Mouse (Mus musculus) hindbrain, embryonic 16.5 days (tissue): ENCODE measurements around the gene Acsf2. TPM values are rescaled to one million over a fixed set of nuclear protein-coding genes. Genes with fewer than 3 reads are reported as not detected.
A peak's percentile ranks its signal among the peaks of the same experiment; 100 is the strongest.

Source experiments
- ATAC-seq: fragments of 200-750 bp; cut with Nextera tagmentation; 2 replicates; pipeline ENCODE4 v1.8.0; 2017; ENCODE audit warnings: moderate TSS enrichment, moderate library complexity
- H3K27ac ChIP-seq: fragments of 300-500 bp; sonication (generic); 2 replicates; pipeline ENCODE4 v1.5.1; 2014; ENCODE audit warnings: low read depth, mild to moderate bottlenecking, control low read depth, low read length, moderate library complexity
- H3K27me3 ChIP-seq: fragments of 300-500 bp; sonication (generic); replicated peaks from 2 replicates; pipeline ENCODE4 v1.6.1; 2014; ENCODE audit warnings: low read length; ENCODE audit not compliant: control insufficient read depth, insufficient read depth
- H3K36me3 ChIP-seq: fragments of 300-500 bp; sonication (generic); 2 replicates; pipeline ENCODE4 v1.6.1; 2014; ENCODE audit warnings: mild to moderate bottlenecking, low read length, moderate library complexity, mixed read lengths; ENCODE audit not compliant: control insufficient read depth, insufficient read depth
- H3K4me1 ChIP-seq: fragments of 300-500 bp; sonication (generic); 2 replicates; pipeline ENCODE4 v1.6.1; 2014; ENCODE audit warnings: low read depth, low read length; ENCODE audit not compliant: control insufficient read depth, insufficient read depth
- H3K4me2 ChIP-seq: fragments of 300-500 bp; sonication (generic); 2 replicates; pipeline ENCODE4 v1.6.1; 2014; ENCODE audit warnings: mild to moderate bottlenecking, low read length, control low read depth, moderate library complexity
- H3K4me3 ChIP-seq: fragments of 300-500 bp; sonication (generic); 2 replicates; pipeline ENCODE4 v1.5.1; 2014; ENCODE audit warnings: mild to moderate bottlenecking, low read length, control low read depth, moderate library complexity
- H3K9ac ChIP-seq: fragments of 300-500 bp; sonication (generic); 2 replicates; pipeline ENCODE4 v1.6.1; 2014; ENCODE audit warnings: low read depth, mild to moderate bottlenecking, control low read depth, low read length, moderate library complexity
- H3K9me3 ChIP-seq: fragments of 300-500 bp; sonication (generic); 2 replicates; pipeline ENCODE4 v1.6.1; 2014; ENCODE audit warnings: mild to moderate bottlenecking, low read length, moderate library complexity; ENCODE audit not compliant: control insufficient read depth
- WGBS: fragments of 180-500 bp; shearing (Covaris S2); extraction: QIAGEN DNeasy Blood & Tissue Kit; methylation state at CpG from one replicate; pipeline ENCODE4 v1.1.7; 2014; 5-methylcytosine and 5-hydroxymethylcytosine counted together
- polyA plus RNA-seq: library from polyadenylated mRNA; unstranded; fragments of >200 nt; fragmentation: Nextera tagmentation; extraction: Ambion mirVana; gene quantifications from 2 replicates; pipeline ENCODE4 v1.2.1, GENCODE M21; 2015

The Acsf2 gene
- polyA plus RNA-seq, 1 experiment from 2014 or later: 1.8 TPM

DNA sequence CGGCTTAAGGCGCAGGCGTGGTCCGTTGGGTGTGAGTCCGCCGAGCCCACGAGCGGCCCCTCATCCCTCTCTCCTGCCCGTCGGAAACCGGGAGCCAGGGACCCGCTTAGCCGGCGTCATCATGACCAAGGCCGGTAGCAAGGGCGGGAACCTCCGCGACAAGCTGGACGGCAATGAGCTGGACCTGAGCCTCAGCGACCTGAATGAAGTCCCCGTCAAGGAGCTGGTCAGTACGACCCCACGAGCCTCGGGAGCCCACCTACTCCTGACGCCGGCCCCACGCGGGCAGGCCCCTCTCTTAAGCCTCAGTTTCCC is 28.2 kb upstream of the Acsf2 start:
- Histone ChIP-seq H3K9ac (peak overlapping the region; percentile 91), H3K4me1 (peaks cover 6% of the 10 kb centered on the region), H3K36me3 (peaks cover 17% of the 10 kb centered on the region), H3K9me3 (no peaks in the 10 kb centered on the region), H3K27me3 (no peaks in the 10 kb centered on the region), H3K4me2 (peak overlapping the region; percentile 90), H3K27ac (peak overlapping the region; percentile 61), H3K4me3 (peak overlapping the region; percentile 96)
- ATAC-seq: peak; percentile 79
- WGBS: 0% methylated on average over 28 of the region's 28 CpGs

DNA sequence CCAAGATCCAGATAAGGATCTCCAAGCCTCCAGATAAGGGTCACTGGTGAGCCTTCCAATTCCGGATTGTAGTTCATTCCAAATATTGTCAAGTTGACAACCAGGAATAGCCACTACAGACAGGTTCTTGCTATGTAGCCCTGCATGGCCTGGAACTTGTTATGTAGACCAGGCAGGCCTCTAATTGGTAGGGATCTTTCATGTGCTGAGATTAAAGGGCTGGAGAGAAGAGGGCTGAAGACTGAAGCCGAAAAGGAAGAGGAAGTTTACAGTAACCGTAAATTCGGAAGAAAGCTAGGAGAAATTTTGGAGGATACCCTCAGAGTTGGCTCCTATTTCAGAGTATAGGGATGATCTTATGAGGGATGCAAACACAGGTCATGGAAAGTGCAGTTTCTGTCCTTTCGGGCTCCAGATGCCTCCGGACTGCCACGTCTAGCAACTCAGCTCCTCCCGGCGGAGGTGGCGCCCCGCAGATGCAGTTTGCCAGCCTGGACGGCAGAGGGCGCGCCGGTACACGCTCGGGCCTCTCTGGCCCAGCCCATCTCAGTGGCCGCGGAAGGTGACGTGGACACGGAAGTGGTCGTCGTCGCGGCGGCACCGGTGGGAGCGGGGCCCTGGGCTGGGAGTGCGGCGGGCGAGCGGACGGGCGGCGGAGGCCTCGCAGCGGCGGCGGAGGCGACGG is 27.7 kb upstream of the Acsf2 start, which contains the start of gene Lrrc59:
Lrrc59 (plus strand) TSS at position 569 of the 685 bp plus-strand sequence.
- peaks cover 6% of the 10 kb centered on the region for H3K4me1 ChIP-seq
- no peaks in the 10 kb centered on the region for H3K9me3 ChIP-seq
- H3K27ac ChIP-seq: peak within 1 kb of the TSS; percentile 61
- H3K4me2 ChIP-seq: peak within 1 kb of the TSS; percentile 90
- no peaks in the 10 kb centered on the region for H3K27me3 ChIP-seq
- H3K4me3 ChIP-seq: peak within 1 kb of the TSS; percentile 96
- 7% methylated on average over 34 of the region's 41 CpGs for WGBS
- peak within 1 kb of the TSS; percentile 91 for H3K9ac ChIP-seq
- ATAC-seq: peak; percentile 97
- peaks cover 12% of the 10 kb centered on the region for H3K36me3 ChIP-seq

DNA sequence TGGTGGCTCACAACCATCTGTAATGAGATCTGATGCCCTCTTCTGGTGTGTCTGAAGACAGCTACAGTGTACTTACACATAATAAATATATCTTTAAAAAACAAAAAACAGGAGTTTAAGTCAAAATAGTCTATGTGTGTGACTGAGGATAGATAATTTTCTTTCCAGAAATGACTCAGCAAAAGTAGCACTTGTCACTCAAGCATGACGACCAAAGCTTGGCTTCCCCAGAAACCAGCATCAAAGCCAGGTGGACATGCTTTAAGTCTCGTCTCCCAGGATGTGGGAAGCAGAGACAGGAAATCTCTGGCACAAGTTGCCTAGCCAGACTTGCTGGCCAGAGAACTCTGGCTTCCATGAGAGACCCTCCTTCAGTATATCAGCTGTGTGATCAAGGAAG is 20.5 kb upstream of the Acsf2 start:
- Histone ChIP-seq H3K4me2 (no peak overlapping the region), H3K27me3 (no peaks in the 10 kb centered on the region), H3K9me3 (no peaks in the 10 kb centered on the region), H3K4me3 (no peak overlapping the region), H3K36me3 (no peaks in the 10 kb centered on the region), H3K9ac (no peak overlapping the region), H3K27ac (no peak overlapping the region), H3K4me1 (no peaks in the 10 kb centered on the region)
- no peak for ATAC-seq
- 83% methylated on average over 2 of the region's 2 CpGs for WGBS

DNA sequence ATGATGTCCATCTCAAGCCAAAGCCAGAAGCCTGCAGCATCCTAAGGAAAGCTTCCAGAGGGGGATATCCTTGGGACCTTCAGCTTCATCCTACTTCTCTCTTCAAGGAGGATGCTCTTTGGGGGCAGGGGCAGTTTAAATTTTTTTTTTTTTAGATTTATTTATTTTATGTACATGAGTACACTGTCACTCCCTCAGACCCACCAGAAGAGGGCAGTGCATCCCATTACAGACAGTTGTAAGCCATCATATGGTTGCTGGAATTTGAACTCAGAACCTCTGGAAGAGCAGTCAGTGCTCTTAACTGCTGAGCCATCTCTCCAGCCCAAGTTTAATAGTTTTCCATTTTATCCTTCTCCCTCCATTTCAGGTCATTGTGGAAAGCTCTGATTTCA is 19.8 kb upstream of the Acsf2 start:
- Histone ChIP-seq H3K27me3 (no peaks in the 10 kb centered on the region), H3K9me3 (no peaks in the 10 kb centered on the region), H3K4me3 (no peak overlapping the region), H3K4me2 (no peak overlapping the region), H3K36me3 (no peaks in the 10 kb centered on the region), H3K9ac (no peak overlapping the region), H3K4me1 (no peaks in the 10 kb centered on the region), H3K27ac (no peak overlapping the region)
- ATAC-seq: no peak

DNA sequence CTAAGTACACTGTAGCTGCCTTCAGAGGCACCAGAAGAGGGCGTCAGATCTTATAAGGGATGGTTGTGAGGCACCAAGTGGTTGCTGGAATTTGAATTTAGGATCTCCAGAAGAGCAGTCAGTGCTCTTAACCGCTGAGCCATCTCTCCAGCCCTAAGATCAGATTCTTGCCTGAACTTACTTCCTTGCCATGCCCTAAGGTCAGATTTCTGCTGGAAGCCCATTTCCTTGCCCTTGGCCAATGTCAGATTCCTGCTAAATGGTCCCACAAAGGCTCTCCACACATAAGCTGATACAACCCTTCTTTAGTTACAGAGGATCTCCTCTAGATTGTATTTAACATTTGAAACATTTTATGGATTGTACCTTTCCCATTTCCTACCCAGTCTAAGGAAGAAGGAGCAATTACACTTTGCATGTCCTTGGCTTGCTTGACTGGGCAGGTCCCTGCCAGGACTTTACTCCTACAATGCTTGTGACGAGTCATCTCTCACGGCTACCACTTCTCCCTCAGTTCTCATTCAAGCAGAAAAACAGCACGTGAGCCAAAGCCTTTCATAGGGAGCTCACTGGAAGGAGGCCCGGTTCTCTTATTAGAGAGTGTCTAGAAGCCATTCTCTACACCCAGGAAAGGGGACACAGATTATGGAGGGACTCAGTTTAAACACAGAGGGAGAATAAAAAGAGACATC is 19.2 kb upstream of the Acsf2 start:
- no peak overlapping the region for H3K9ac ChIP-seq
- no peak overlapping the region for H3K4me3 ChIP-seq
- H3K4me2 ChIP-seq: no peak overlapping the region
- H3K36me3 ChIP-seq: no peaks in the 10 kb centered on the region
- H3K27me3 ChIP-seq: no peaks in the 10 kb centered on the region
- no peak overlapping the region for H3K27ac ChIP-seq
- 45% methylated on average over 6 of the region's 6 CpGs for WGBS
- ATAC-seq: no peak
- no peaks in the 10 kb centered on the region for H3K9me3 ChIP-seq
- H3K4me1 ChIP-seq: no peaks in the 10 kb centered on the region

DNA sequence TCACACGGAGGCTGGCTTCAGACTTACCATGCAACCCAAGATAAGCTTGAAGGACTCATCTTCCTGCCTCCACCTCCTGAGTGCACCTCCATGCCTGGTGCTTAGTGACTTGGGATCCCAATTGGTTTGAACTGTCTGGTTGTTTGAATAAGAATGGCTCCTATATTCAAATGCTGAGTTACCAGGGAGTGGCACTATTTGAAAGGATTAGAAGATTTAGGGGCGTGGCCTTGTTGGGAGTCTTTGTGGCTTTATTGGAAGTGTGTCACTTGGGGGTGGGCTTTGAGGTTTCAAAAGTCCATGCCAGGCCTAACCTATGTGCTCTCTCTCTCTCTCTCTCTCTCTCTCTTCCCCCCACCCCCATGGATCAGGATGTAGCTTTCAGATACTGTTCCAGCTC is 16.0 kb upstream of the Acsf2 start:
- Histone ChIP-seq H3K27me3 (no peaks in the 10 kb centered on the region), H3K36me3 (no peaks in the 10 kb centered on the region), H3K9me3 (no peaks in the 10 kb centered on the region), H3K9ac (no peak overlapping the region), H3K4me2 (no peak overlapping the region), H3K4me1 (no peaks in the 10 kb centered on the region), H3K4me3 (no peak overlapping the region), H3K27ac (no peak overlapping the region)
- no peak for ATAC-seq
- 86% methylated on average over 2 of the region's 2 CpGs for whole genome bisulfite sequencing

DNA sequence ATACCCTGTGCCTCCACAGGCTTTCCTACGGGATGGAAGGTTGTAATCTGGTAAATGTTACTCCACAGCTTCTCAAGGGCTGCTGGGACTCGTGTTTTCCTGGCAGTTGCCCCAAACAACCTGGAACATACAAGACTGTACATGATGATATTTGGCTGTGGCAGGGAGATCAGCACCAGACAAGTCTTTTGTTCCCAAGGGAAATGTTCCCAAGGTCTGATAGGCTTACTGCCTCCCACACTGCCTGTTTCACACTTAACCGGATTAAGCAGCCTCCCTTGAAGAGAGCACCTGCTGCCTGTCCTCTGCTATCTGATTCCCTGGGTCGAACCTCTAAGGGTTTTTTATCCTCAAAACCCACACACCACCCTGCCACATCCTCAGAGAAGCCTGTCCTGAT is 13.8 kb upstream of the Acsf2 start:
- ATAC-seq: no peak
- H3K27me3 ChIP-seq: no peaks in the 10 kb centered on the region
- H3K9me3 ChIP-seq: no peaks in the 10 kb centered on the region
- no peak overlapping the region for H3K4me3 ChIP-seq
- H3K36me3 ChIP-seq: no peaks in the 10 kb centered on the region
- 35% methylated on average over 4 of the region's 4 CpGs for WGBS
- H3K9ac ChIP-seq: no peak overlapping the region
- H3K4me2 ChIP-seq: no peak overlapping the region
- no peaks in the 10 kb centered on the region for H3K4me1 ChIP-seq
- H3K27ac ChIP-seq: no peak overlapping the region

DNA sequence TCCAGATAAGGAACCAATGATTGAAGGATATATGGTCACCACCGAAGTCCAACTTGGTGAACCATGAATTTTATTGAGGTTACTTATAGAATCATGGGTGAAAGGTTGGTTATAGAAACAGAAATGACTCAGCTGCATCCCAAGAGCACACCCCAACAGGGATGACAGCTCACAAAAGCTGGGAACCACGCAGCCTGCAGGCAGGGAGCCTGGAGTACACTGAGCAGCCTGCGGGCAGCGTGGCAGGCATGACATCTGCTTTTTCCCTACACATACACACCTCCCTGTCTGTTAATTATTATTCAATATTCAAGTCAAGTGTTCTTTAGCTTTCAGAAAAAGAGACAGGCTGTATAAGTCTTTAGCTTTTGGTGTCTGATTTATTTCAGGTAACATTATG is 12.9 kb upstream of the Acsf2 start:
- H3K4me3 ChIP-seq: no peak overlapping the region
- H3K36me3 ChIP-seq: no peaks in the 10 kb centered on the region
- H3K9me3 ChIP-seq: no peaks in the 10 kb centered on the region
- WGBS: 78% methylated on average over 4 of the region's 4 CpGs
- H3K27ac ChIP-seq: no peak overlapping the region
- H3K27me3 ChIP-seq: no peaks in the 10 kb centered on the region
- no peaks in the 10 kb centered on the region for H3K4me1 ChIP-seq
- H3K4me2 ChIP-seq: no peak overlapping the region
- H3K9ac ChIP-seq: no peak overlapping the region
- no peak for ATAC-seq

DNA sequence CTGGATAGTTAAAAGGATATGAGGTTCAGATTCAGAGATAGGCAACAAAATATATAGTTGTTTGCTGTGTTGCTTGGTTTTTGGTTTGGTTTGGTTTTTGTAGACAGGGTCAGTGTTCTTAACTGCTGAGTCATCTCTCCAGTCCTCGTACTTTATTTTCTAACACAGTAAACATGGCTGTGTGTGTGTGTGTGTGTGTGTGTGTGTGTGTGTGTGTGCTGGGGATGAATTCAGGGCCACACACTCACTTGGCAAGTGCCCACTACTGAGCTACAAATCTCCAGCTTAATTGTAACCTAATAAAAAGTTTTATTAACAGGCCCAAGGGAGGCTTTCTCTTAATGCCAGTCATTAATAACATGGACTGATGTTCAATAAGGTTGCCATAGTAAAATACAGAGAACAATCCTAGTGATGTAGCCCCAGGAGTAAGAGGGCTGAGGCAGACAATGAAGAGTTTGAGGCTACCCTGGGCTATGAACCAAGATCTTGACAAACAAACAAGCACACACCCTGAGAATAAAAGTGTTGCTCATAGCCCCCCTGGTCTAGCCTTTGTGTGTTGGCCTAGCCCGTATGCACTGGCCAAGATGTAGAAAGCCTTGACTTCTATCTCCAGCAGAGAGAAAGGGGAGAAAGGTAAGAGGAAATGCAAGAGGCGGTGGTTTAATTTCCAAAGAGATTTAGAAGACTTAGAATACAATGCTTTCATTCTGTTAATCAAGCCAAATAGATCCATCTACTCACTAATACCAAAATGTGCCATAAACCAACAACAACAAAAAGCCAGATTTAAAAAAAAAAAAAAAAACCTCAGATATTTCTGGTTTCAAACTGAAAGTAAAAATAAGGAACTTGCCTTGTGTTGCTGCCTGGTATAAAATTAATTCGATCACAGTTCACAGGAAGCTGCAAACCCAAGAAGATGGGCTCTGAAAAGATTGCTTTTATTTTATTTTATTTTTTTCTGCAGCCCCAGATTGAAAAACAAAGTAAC is 9.4 kb upstream of the Acsf2 start:
- H3K4me1 ChIP-seq: no peaks in the 10 kb centered on the region
- 58% methylated on average over 4 of the region's 4 CpGs for WGBS
- H3K4me3 ChIP-seq: no peak overlapping the region
- H3K9ac ChIP-seq: no peak overlapping the region
- H3K4me2 ChIP-seq: no peak overlapping the region
- no peaks in the 10 kb centered on the region for H3K27me3 ChIP-seq
- no peaks in the 10 kb centered on the region for H3K36me3 ChIP-seq
- H3K27ac ChIP-seq: no peak overlapping the region
- peak; percentile 85 for ATAC-seq
- no peaks in the 10 kb centered on the region for H3K9me3 ChIP-seq
